Mouse (Mus musculus) MEL-GATA-1-ER (cell line): ENCODE measurements around the gene Sparc.
"Not testable (repeated sequence)": the region's sequence is repeated elsewhere in the genome, so short reads cannot be mapped to it uniquely, and the experiment has no call there.

Experiments
- DNase-seq: peaks from one replicate; pipeline ENCODE4 v3.0.0-alpha.2; 2012; ENCODE audit warnings: low read depth; ENCODE audit errors: extremely low read depth

Gene Sparc

GRCm38 (mm10) chr11:55438031-55438430, 15.0 kb upstream of the Sparc start:
- DNase-seq, result no peak

- no peak for DNase-seq
Observed at GRCm38 (mm10) chr11:55436089-55436488, 13.1 kb upstream of the Sparc start.

DNA sequence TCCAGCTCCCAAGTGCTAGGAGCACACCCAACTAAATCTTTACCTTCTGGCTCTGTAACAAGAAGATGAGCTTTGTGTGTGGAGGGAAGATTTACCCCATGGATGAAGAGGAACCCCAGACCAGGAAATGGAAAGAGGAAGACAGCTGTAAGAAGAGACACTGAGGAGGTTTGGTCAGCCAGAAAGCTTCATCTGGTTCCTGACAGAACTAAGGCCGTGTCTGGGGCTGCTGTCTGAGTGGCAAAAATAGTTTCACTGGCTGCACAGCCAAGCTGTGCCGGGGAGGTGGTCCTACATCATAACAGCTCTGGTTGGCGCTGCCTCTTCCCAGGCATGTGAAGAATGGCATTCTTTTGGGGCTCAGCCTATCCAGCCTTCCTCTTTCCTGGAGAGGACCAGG, 10.0 kb upstream of the Sparc start:
- no peak for DNase-seq

GRCm38 (mm10) chr11:55429973-55430372, 7.0 kb upstream of the Sparc start:
- DNase-seq, result no peak

- DNase-seq, result no peak
Observed at GRCm38 (mm10) chr11:55428186-55429012, 5.4 kb upstream of the Sparc start.

DNA sequence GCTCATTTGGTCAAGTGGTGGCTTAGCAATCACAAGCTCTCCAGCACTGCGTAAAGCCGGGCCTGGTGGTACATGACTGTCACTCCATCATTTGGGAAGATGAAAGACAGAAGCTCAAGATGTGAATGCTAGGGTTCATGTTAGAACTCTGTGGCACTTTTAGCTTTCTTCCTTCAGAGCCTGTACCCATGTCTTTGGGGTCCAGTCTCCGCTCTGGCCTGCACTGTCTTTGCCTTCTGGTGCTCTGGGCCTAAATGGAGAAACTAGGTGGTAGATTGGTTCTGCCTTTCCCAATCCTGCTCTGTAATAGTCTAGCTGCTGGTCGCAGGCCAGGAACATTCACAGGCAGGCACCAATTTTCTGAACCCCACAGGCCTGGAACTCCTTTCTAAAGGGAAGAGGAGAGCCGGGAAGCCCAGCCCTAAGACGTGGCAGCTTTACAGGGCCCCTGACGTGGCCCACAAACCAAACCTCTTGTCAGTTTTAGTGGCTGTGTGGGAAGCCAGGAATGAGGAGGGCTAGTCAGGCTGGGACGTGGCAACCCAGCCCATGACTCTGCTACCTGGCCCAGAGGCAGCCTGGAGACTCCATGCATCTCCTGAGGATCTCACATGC, 1.9 kb upstream of the Sparc start:
- no peak for DNase-seq

- no peak for DNase-seq
Observed at GRCm38 (mm10) chr11:55423756-55424155, 773 bp upstream of the Sparc start.

DNA sequence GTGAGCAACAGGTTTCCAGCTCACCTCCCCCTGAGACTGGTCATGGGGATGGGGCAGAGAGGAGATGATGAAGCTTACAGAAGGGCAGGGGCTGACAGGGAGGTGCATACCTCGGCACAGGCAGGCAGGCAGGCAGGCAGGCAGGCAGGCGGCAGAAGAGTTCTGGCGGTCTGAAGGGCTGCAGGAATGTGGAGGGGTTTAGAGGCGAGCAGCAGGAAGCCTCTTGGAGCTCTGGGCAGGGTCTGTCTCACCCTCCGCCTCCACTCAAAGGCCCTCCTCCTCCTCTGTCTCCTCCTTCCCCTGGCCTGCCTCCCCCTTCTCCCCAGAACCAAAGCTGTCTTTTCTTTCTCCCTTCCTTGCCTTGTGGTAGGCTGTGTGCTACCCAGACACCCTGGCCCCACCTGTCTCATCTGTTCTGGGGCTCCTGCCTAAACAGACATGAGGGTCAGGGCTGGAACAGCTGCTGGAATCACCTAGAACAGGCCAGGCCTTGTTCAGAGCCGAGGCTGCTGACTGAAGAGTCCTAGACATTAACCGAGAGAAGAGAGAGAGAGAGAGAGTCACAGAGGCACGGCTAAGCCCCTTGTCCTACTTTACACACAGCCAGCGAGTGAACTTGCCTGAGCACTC, 3.2 kb downstream of the Sparc start:
- no peak for DNase-seq

GRCm38 (mm10) chr11:55419296-55419677, 3.7 kb downstream of the Sparc start:
- DNase-seq, result no peak

- DNase-seq, result no peak
Observed at GRCm38 (mm10) chr11:55418704-55419061, 4.3 kb downstream of the Sparc start.

- DNase-seq, result no peak
Observed at GRCm38 (mm10) chr11:55417898-55418703, 4.9 kb downstream of the Sparc start.

- DNase-seq, result no peak
Observed at GRCm38 (mm10) chr11:55416609-55417265, 6.2 kb downstream of the Sparc start.

GRCm38 (mm10) chr11:55415731-55416130, 7.3 kb downstream of the Sparc start:
- not testable (repeated sequence) for DNase-seq

GRCm38 (mm10) chr11:55415036-55415704, 7.8 kb downstream of the Sparc start:
- no peak for DNase-seq

DNA sequence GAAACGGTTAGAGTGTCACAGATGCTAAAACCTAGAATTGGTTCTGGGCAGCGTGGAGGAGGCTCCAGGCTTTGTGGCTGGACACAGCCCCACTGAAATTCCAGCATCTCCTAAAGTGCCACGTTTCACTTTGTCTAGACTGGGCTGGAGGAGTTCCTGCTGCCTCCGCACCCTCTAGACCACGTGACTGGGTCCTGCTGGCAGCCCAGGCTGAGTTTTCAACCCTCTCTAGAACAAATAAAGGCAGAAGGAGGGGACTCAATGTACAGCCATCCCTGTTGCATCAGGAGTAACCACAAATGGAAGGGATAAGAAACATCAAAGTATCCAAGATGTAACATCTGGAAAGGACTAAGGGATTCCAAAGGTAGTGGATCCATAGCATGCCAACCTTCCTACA, 8.7 kb downstream of the Sparc start:
- DNase-seq, result no peak

DNA sequence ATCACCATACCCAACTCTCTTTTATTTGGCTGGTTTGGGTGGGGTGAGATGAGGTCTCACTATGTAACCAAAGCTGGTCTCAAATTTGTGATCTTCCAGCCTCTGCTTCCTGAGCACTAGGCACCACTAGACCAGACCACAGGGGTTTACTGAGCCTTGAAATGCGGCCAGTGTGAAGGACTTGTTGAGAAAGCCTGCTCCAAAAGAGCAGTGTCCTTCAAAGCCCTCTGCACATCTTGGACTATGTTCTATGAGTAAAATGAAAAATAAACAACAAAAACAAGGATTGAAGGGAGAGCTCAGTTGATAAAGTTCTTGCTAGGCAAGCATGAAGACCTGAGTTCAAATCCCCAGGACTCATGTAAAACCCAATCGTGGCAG, 9.6 kb downstream of the Sparc start:
- no peak for DNase-seq

- DNase-seq, result no peak
Observed at GRCm38 (mm10) chr11:55412680-55413415, 10.1 kb downstream of the Sparc start.

DNA sequence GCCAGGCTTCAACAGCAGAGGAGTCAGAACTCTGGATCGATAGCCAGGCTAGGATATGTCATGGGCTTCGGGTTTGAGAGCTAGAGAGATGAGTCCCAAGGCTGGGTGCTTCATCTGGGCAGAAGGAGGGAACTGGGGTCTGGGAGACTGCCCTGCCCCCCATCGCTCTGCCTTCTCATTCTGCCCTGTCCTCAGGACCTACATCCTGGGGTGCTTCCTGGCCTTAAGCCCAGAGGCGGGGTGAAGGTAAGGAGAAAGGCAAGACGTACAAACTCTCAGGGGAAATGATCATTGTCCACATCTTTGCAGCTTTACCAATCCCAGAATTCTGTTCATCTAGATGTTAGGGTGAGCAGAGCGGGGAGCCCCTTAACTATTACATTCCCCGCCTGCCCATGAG, 10.9 kb downstream of the Sparc start:
- DNase-seq, result no peak

GRCm38 (mm10) chr11:55410502-55410901, 12.5 kb downstream of the Sparc start:
- DNase-seq, result no peak

- no peak for DNase-seq
Observed at GRCm38 (mm10) chr11:55410005-55410404, 13.0 kb downstream of the Sparc start.
